Mouse (Mus musculus) midbrain, embryonic 16.5 days (tissue): ENCODE measurements around the gene Fbxo31. TPM values are rescaled to one million over a fixed set of nuclear protein-coding genes. Genes with fewer than 3 reads are reported as not detected.

Source experiments
- ATAC-seq: fragments of 200-750 bp; cut with Nextera tagmentation; 2 replicates; pipeline ENCODE4 v1.8.0; 2017; ENCODE audit warnings: moderate TSS enrichment
- H3K27ac ChIP-seq: fragments of 300-500 bp; sonication (generic); 2 replicates; pipeline ENCODE4 v1.5.1; 2014; ENCODE audit warnings: mild to moderate bottlenecking, low read length, mixed read lengths
- H3K27me3 ChIP-seq: fragments of 300-500 bp; sonication (generic); 2 replicates; pipeline ENCODE4 v1.6.1; 2014; ENCODE audit warnings: low read depth, low read length, mixed read lengths; ENCODE audit not compliant: control insufficient read depth, insufficient read depth
- H3K36me3 ChIP-seq: fragments of 300-500 bp; sonication (generic); 2 replicates; pipeline ENCODE4 v1.6.1; 2014; ENCODE audit warnings: mild to moderate bottlenecking, low read length, moderate library complexity, mixed read lengths; ENCODE audit not compliant: control insufficient read depth, insufficient read depth
- H3K4me1 ChIP-seq: fragments of 300-500 bp; sonication (generic); 2 replicates; pipeline ENCODE4 v1.6.1; 2014; ENCODE audit warnings: mild to moderate bottlenecking, low read length, mixed read lengths; ENCODE audit not compliant: control insufficient read depth, insufficient read depth
- H3K4me2 ChIP-seq: fragments of 300-500 bp; sonication (generic); 2 replicates; pipeline ENCODE4 v1.6.1; 2014; ENCODE audit warnings: mild to moderate bottlenecking, low read length, mixed read lengths
- H3K4me3 ChIP-seq: fragments of 300-500 bp; sonication (generic); 2 replicates; pipeline ENCODE4 v1.5.1; 2014; ENCODE audit warnings: low read depth, mild to moderate bottlenecking, low read length, moderate library complexity, mixed read lengths
- H3K9ac ChIP-seq: fragments of 300-500 bp; sonication (generic); 2 replicates; pipeline ENCODE4 v1.6.1; 2014; ENCODE audit warnings: low read depth, low read length, mixed read lengths
- H3K9me3 ChIP-seq: fragments of 300-500 bp; sonication (generic); replicated peaks from 2 replicates; pipeline ENCODE4 v1.6.1; 2014; ENCODE audit warnings: mild to moderate bottlenecking, low read length, mixed read lengths; ENCODE audit not compliant: control insufficient read depth, poor library complexity, severe bottlenecking
- WGBS: fragments of 180-500 bp; shearing (Covaris S2); extraction: QIAGEN DNeasy Blood & Tissue Kit; methylation state at CpG from one replicate; pipeline ENCODE4 v1.1.7; 2014; 5-methylcytosine and 5-hydroxymethylcytosine counted together
- polyA plus RNA-seq: library from polyadenylated mRNA; unstranded; fragments of >200 nt; fragmentation: Nextera tagmentation; extraction: Ambion mirVana; gene quantifications from 2 replicates; pipeline ENCODE4 v1.2.1, GENCODE M21; 2015

The Fbxo31 gene
- polyA plus RNA-seq, 1 experiment from 2014 or later, result 37.6 TPM

DNA sequence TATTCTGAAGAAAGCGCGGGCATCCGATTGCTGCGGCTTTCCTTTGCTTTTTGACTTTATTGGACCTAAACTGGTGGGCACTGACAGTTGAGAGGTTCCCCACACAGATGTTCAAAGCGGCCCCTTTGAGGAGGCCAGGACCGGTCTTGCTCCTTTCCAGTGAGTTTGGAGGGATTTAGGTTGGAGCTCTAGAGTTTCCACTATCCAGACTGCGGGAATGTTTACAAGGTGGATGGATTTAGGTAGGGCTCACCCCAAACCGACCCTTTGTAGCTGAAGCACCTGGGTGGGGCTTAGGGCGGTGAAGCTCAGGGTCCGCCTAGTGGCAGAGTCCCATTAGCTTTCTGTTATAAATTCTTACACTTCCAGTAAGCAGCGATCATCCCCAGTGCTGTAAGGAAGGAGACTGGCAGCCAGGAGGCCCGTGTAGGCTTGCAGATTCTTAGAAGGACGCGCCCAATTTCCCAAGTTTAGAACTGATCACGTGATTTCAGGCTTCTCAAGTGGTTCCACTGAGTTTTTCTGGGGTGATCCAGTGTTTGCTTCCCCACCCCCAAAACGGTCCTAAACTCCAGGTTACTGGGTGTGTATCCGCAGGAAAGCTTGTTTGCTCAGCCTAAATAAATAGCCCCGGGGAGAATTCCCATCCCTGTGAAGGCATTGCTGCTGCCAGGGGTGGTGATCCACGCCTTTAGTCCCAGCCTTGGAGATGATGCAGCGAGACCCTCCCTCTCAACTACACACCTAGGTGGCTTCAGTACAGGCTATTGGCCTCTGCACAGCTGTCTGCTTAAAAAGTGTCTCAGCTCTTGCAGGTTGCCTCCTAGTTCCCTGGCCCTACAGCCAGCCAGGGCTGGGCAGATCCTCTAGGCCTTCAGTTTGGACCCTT is 12.8 kb upstream of the Fbxo31 start:
- 16% methylated on average over 20 of the region's 20 CpGs for WGBS
- peaks cover 22% of the 10 kb centered on the region for H3K4me1 ChIP-seq

DNA sequence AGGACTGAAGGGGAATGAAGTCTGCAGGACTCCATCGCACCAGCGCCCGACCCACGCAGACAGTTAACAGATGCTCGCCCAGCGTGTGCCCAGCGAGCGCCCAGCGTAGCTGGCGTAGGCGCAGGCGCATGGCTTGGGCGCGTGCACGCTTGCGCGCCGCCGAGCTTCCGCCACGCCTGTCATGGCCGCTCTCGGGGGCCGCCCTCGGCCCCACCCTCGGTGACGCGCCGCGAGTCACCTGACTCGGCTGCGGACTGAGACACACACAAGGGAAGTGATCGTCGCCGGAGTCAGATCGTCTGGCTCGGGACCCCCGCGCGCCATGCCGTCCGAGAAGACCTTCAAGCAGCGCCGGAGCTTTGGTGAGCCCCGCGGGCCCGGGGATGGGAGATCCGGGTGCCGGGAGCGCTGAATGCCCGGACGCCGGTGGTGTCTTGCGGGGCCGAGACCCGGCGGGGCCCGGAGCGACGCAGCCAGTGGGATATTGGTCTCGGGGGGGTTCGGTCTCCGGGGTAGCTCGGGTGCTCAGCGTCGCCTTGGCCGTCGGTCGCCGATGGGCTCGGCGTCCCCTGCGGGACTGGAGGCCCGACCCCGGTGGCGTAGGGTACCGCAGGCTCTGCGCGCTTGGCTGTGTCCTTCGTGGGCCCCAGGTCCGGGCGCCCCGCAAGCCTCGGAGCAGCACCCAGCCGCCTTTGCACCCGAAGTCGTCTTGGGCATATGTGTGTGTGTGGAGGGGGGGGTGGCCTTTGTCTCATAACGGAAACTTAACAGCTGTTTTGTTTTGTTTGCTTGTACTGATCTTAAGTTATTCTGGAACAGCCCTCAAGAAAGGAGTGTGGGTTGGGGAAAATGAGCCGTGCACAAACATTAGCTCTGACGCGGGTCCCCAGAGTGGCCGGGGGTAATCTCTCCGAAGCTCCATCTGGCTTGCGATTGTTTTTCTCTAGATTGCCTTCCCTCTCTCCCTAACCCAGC is 11.9 kb upstream of the Fbxo31 start, which contains the start of gene Map1lc3b:
Map1lc3b (plus strand) TSS at position 159 of the 975 bp plus-strand sequence.
- Histone ChIP-seq H3K9me3 (no peaks in the 10 kb centered on the region), H3K4me2 (peak within 1 kb of the TSS; percentile 95), H3K36me3 (no peaks in the 10 kb centered on the region; the same call in 1 of the 2 replicates), H3K4me1 (peaks cover 25% of the 10 kb centered on the region), H3K27me3 (no peaks in the 10 kb centered on the region), H3K9ac (peak within 1 kb of the TSS; percentile 87), H3K27ac (peak within 1 kb of the TSS; percentile 76), H3K4me3 (peak within 1 kb of the TSS; percentile 75)
- WGBS, result under 1% methylated on average over 82 of the region's 94 CpGs
- peak; percentile 83 for ATAC-seq

More for the DNA sequence above, 12.8 kb upstream of the Fbxo31 start:
- no peaks in the 10 kb centered on the region for H3K27me3 ChIP-seq
- H3K36me3 ChIP-seq, result no peaks in the 10 kb centered on the region; the same call in 1 of the 2 replicates
- peak overlapping the region; percentile 87 for H3K9ac ChIP-seq
- H3K4me2 ChIP-seq, result peak overlapping the region; percentile 95
- peak overlapping the region; percentile 75 for H3K4me3 ChIP-seq
- H3K9me3 ChIP-seq, result no peaks in the 10 kb centered on the region
- no peak for ATAC-seq
- peak overlapping the region; percentile 76 for H3K27ac ChIP-seq

DNA sequence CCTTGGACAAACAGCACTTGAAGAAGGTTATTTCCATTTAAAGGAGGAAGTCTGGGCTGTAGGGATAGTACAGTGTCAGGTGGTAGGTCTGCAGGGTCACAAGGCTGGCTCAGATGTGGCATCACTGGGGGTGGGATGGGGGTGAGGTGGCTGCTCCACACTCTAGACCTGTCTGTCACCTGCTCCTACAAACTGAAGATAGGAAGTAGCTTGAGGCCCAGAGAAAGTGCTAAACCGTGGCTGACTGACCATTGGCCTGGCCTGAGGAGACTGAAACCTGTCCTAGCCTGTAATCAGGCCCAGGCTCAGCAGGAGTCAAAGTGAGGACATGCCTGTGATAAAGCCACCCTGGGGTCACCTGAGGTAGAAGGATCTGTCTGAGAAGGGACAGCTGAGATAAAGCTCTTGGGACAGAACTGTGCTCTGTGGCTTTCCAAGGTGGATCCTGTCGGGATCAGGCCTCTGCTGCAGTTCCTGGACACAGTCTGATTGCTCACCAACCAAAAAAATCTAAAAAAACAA is 10.7 kb upstream of the Fbxo31 start:
- H3K27ac ChIP-seq, result no peak overlapping the region

DNA sequence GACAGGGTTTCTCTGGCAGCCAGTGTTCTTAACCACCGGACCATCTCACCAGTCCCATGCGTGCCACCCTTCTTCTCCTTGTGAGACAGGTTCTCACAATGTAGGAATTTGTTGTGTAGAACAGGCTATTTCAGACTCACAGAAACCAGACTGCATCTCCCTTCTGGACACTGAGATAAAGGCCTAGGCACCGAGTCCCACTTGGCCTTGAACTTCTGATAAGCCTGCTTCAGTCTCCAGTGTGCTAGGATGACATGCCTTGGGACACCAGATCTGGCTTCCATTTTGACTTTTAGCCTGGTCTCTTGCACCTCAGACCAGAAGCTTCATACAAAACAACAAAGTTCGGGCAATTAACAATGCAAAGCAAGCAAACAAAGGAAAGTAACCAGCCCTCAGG is 10.1 kb upstream of the Fbxo31 start:
- no peak overlapping the region for H3K4me3 ChIP-seq
- no peak for ATAC-seq
- H3K9me3 ChIP-seq, result no peaks in the 10 kb centered on the region
- no peaks in the 10 kb centered on the region for H3K27me3 ChIP-seq
- 83% methylated on average over 4 of the region's 4 CpGs for WGBS
- no peak overlapping the region for H3K4me2 ChIP-seq
- H3K36me3 ChIP-seq, result no peaks in the 10 kb centered on the region
- peaks cover 28% of the 10 kb centered on the region for H3K4me1 ChIP-seq
- H3K9ac ChIP-seq, result no peak overlapping the region
- H3K27ac ChIP-seq, result no peak overlapping the region

More for the DNA sequence above, 10.7 kb upstream of the Fbxo31 start:
- no peak overlapping the region for H3K4me2 ChIP-seq
- no peaks in the 10 kb centered on the region for H3K9me3 ChIP-seq
- WGBS, result 42% methylated on average over 2 of the region's 2 CpGs
- no peak overlapping the region for H3K9ac ChIP-seq
- no peaks in the 10 kb centered on the region; the same call in 1 of the 2 replicates for H3K36me3 ChIP-seq
- no peak for ATAC-seq
- H3K27me3 ChIP-seq, result no peaks in the 10 kb centered on the region
- H3K4me1 ChIP-seq, result peaks cover 28% of the 10 kb centered on the region
- H3K4me3 ChIP-seq, result no peak overlapping the region

DNA sequence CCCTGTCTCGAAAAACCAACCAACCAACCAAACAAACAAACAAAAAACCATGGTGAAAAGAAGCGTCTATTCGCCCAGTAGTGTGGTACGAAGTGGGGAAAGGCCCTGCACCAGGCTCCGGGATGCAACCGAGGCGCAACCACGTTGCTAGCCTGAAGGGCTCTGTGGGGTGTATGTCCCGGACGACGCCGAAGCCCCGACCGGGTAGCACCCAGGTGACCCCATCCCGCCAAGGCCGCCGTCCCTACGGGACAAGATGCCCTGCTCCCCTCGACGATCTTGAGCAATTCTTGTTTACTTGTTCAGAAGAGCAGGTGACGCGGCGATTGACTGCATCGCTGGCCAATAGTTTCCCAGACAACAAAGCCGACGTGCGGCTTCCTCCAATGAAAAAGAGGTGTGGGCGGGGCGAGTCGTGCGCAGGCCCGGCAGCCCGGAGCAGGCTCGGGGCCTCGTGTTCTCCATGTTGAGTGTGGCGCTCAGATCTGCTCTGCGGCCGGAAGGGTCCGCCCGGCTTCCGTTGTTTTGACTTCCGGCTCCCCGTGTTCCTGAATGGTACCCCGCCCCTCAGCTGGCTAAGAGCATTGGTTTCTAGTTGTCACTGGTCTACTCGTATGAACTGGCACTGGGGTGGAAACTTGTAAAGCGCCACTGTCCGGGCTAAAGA is 6.7 kb upstream of the Fbxo31 start:
- Histone ChIP-seq H3K36me3 (no peaks in the 10 kb centered on the region), H3K4me3 (peak overlapping the region; percentile 66), H3K27ac (0 out of 2 replicates have a peak overlapping the region, but pooled peaks have one; percentile 63), H3K27me3 (no peaks in the 10 kb centered on the region), H3K9ac (peak overlapping the region; percentile 78), H3K4me1 (peaks cover 9% of the 10 kb centered on the region; the same call in 1 of the 2 replicates), H3K9me3 (no peaks in the 10 kb centered on the region), H3K4me2 (peak overlapping the region; percentile 74)
- peak; percentile 95 for ATAC-seq
- WGBS, result under 1% methylated on average over 47 of the region's 47 CpGs

DNA sequence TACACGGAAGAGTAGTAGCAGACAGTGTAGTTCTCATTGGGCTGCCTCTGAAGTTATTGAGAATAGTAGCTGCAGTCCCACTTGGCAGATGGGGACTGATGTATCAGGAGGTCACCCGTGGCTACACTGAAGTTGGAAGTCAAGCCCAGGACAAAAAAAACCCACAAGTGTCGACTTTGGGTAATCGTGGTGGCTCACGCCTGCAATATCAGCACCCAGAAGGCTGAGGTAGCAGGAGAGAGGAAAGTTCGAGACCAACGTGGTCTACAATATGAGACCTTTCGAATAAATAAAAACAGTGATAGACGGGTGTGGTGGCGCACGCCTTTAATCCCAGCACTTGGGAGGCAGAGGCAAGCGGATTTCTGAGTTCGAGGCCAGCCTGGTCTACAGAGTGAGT is 6.1 kb upstream of the Fbxo31 start:
- H3K4me1 ChIP-seq, result peaks cover 7% of the 10 kb centered on the region; the same call in 1 of the 2 replicates
- no peaks in the 10 kb centered on the region for H3K27me3 ChIP-seq
- H3K4me3 ChIP-seq, result peak overlapping the region; percentile 66
- no peak overlapping the region for H3K27ac ChIP-seq
- peak overlapping the region; percentile 74 for H3K4me2 ChIP-seq
- WGBS, result 53% methylated on average over 13 of the region's 13 CpGs
- peak overlapping the region; percentile 78; the same call in 1 of the 2 replicates for H3K9ac ChIP-seq
- H3K9me3 ChIP-seq, result no peaks in the 10 kb centered on the region
- no peaks in the 10 kb centered on the region for H3K36me3 ChIP-seq
- ATAC-seq, result no peak

DNA sequence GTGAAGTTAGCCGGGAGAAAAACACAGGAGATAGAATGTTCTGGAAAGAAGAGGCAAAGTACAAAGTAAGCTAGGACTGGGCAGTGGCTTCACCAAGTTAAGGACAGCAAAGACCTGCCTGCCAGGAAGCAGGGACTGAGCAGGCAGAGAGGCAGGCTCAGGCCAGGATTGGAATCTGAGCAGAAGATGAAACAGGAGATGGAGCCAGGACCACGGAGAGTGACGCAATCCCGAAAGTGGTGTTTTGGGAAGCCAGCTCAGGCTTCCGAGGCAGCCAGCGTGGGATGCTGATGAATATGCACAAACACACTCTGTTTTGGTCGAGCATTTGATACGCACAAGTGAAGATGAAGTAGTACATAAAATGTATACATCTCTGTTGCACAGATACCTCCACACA is 5.0 kb upstream of the Fbxo31 start:
- H3K27me3 ChIP-seq, result no peaks in the 10 kb centered on the region
- H3K4me3 ChIP-seq, result no peak overlapping the region
- H3K27ac ChIP-seq, result no peak overlapping the region
- no peaks in the 10 kb centered on the region for H3K36me3 ChIP-seq
- H3K9ac ChIP-seq, result no peak overlapping the region
- H3K4me1 ChIP-seq, result peaks cover 5% of the 10 kb centered on the region; the same call in 1 of the 2 replicates
- ATAC-seq, result no peak
- no peaks in the 10 kb centered on the region for H3K9me3 ChIP-seq
- WGBS, result 66% methylated on average over 8 of the region's 8 CpGs
- H3K4me2 ChIP-seq, result no peak overlapping the region

DNA sequence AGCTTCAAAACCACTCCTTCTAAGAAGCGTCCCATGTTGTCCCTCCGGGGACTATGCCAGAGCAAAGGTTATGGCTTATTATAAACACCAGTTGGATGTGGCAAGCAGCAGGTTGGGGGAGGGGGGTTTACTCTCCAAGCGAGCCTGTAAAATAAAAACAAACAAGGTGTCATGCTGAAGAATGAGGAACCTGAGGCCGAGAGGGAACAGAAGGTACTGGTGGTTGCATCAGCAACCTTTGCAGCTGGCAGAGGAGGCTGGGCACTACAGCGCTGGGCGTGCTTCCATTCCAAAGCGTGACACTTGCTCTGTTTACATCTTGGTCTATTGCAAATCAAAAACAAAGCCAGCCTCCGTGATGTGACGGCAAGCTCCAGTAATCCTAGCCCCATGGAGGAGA is 1.9 kb upstream of the Fbxo31 start:
- 32% methylated on average over 9 of the region's 9 CpGs for WGBS
- no peaks in the 10 kb centered on the region for H3K36me3 ChIP-seq

More for the DNA sequence above, 1.9 kb upstream of the Fbxo31 start:
- no peak overlapping the region for H3K9ac ChIP-seq
- peaks cover 25% of the 10 kb centered on the region for H3K4me1 ChIP-seq
- H3K27ac ChIP-seq, result no peak overlapping the region
- H3K27me3 ChIP-seq, result no peaks in the 10 kb centered on the region
- no peak overlapping the region for H3K4me3 ChIP-seq
- H3K9me3 ChIP-seq, result no peaks in the 10 kb centered on the region
- no peak overlapping the region for H3K4me2 ChIP-seq
- ATAC-seq, result no peak
